Mouse (Mus musculus): Measurements from ENCODE around the gene Gdf15. TPM values are rescaled to one million over a fixed set of nuclear protein-coding genes. Genes with fewer than 3 reads are reported as not detected.
A peak's percentile ranks its signal among the peaks of the same experiment; 100 is the strongest.

The Gdf15 gene
- polyA plus RNA-seq, 1 experiment from 2014 or later = 0.45 TPM

DNA sequence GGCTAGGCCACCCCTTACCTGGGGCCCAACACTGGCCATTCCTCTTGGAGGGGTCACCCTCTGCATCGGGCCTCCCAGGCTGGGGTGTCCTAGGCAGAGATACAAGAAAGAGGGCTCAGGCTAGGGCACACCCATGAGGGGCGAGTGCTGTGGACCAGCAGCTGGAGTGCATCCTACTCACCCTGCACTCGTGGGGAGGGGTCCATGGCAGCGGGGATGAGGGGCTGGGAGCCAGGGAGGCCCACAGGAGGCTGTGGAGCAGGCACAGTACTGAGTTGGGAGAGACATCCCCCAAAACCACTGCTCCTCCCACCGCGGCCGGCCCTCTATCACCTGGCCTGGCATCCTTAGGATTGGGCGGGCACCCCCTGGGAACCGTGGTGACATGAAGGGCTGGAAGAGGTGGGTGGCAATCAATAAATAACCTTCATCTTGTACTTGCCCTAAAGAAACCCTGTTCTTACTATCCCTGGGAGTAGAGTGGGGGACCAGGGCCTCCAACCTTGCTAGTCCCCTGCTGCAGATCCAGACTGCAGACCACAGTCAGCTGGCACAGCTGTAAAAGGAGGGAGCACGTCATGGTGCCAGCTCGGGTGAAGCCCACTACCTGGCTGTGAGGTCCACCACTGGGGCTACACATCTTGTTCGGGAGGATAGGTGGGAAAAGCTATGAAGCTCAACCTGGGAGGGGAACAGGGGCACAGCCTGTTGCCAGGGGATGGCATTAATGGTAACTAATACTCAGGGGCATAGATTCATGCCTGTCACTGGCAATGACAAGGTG, 32.6 kb downstream of the Gdf15 start:
- H3K27me3 ChIP-seq = no peaks in the 10 kb centered on the region
- H3K9me3 ChIP-seq = no peaks in the 10 kb centered on the region
- H3K4me3 ChIP-seq = no peak overlapping the region
- no peak overlapping the region for H3K4me2 ChIP-seq
- H3K27ac ChIP-seq = peak overlapping the region; percentile 65; the same call in 1 of the 2 replicates
- 64% methylated on average over 12 of the region's 12 CpGs for WGBS
- peaks cover 65% of the 10 kb centered on the region for H3K4me1 ChIP-seq
- ATAC-seq (ENCODE audit: borderline replicate concordance, extremely low read depth, low FRiP score, low TSS enrichment) = 0 out of 2 replicates have a peak, but pooled peaks have one; percentile 9
- H3K36me3 ChIP-seq = peaks cover 33% of the 10 kb centered on the region
- no peak overlapping the region for H3K9ac ChIP-seq

DNA sequence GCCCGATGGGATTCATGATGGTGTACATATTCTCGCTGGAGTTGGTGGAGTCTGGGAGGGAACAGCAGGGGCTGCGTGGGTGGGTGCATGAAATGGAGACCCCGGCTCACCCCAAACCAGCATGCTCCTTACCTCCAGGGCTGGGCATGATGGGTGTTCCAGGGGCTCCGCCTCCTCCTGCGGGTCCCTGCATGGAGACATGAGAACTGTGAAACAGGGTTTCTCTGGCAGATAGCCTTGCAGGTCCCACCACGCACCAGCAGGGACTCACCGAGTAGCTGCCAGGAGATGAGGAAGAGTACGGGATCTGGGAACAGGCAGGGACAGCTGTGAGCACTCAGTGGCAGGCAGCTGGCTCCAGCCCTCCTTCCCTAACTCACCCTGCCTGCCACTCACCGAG, 33.5 kb downstream of the Gdf15 start:
- WGBS = 19% methylated on average over 10 of the region's 10 CpGs
- H3K27me3 ChIP-seq = no peaks in the 10 kb centered on the region
- H3K4me3 ChIP-seq = peak overlapping the region; percentile 49
- H3K4me1 ChIP-seq = peaks cover 71% of the 10 kb centered on the region
- peak overlapping the region; percentile 38 for H3K27ac ChIP-seq
- peaks cover 33% of the 10 kb centered on the region for H3K36me3 ChIP-seq
- ATAC-seq (ENCODE audit: borderline replicate concordance, extremely low read depth, low FRiP score, low TSS enrichment) = no peak
- H3K4me2 ChIP-seq = peak overlapping the region; percentile 82
- H3K9ac ChIP-seq = peak overlapping the region; percentile 69; the same call in 1 of the 2 replicates
- H3K9me3 ChIP-seq = no peaks in the 10 kb centered on the region

DNA sequence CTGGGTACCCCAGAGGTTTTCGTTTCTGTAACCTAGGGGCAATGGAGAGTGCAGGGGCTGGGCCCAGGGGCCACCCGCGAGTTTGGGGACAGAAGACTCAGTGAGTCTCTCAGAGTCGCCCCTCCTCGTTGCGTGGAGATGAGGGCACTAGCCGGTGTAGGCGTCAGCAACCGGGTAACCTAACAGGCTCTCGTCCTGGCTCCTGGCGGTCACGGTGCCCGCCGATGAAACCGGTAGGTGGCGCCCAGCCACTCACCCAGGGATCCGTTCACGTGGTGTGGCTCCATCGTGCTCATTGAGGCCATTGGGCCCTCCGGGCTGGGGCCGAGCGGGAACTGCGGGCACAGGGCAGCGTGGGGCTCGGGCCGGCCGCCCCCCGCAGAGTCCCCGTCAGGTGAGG, 34.0 kb downstream of the Gdf15 start:
- ATAC-seq (ENCODE audit: borderline replicate concordance, extremely low read depth, low FRiP score, low TSS enrichment) = peak; percentile 12; the same call in 1 of the 2 replicates
- Histone ChIP-seq H3K9ac (peak overlapping the region; percentile 69), H3K4me3 (peak overlapping the region; percentile 49), H3K4me1 (peaks cover 76% of the 10 kb centered on the region), H3K36me3 (peaks cover 33% of the 10 kb centered on the region), H3K27me3 (no peaks in the 10 kb centered on the region), H3K4me2 (peak overlapping the region; percentile 82), H3K27ac (peak overlapping the region; percentile 38), H3K9me3 (no peaks in the 10 kb centered on the region)
- 2% methylated on average over 29 of the region's 29 CpGs for WGBS

DNA sequence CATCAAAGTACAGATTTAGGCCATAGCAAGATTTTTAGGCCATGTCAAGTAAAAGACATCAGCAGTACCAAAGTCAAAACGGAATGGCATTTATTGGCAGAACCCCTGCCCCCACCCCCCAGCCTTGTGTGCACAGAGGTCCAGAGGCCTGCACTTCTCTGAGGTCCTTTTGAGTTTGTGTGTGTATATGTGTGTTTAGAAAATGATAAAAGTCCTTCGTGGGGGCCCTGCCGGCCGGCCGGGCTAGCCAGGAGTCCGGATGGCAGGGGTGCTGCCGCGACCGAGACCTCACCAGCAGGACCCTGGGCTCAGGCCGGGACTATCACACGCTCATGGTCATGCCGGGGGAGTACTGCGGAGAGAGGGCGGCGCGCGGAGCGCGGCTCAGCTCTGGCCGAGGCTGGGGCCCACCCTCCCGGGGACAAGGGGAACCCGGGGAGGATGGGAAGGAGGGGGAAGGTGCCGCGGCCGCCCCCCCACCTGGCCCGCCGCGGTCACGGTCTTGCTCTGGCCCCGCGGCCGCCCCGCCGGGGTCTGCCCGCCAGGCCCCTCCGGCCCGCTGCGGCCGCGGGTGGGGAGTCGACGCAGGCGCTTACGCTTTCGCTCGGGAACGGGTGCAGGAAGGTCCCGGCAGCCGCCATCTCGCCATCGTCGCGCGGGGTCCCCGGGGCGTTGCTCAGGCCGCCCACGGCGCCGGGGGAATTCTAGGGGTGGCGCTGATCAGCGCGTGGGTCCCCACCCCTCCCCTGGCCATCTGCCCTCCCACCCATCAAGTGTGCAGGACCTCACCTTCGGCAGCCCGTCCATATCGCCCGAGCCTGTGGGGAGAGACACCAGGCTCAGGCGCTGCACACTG, 34.6 kb downstream of the Gdf15 start:
- no peak for ATAC-seq (ENCODE audit: borderline replicate concordance, extremely low read depth, low FRiP score, low TSS enrichment)
- WGBS = 19% methylated on average over 60 of the region's 68 CpGs
- Histone ChIP-seq H3K4me2 (peak overlapping the region; percentile 82), H3K4me1 (peaks cover 82% of the 10 kb centered on the region), H3K27ac (peak overlapping the region; percentile 12; the same call in 1 of the 2 replicates), H3K9ac (peak overlapping the region; percentile 69), H3K36me3 (peaks cover 28% of the 10 kb centered on the region), H3K9me3 (no peaks in the 10 kb centered on the region), H3K4me3 (peak overlapping the region; percentile 49), H3K27me3 (no peaks in the 10 kb centered on the region)

DNA sequence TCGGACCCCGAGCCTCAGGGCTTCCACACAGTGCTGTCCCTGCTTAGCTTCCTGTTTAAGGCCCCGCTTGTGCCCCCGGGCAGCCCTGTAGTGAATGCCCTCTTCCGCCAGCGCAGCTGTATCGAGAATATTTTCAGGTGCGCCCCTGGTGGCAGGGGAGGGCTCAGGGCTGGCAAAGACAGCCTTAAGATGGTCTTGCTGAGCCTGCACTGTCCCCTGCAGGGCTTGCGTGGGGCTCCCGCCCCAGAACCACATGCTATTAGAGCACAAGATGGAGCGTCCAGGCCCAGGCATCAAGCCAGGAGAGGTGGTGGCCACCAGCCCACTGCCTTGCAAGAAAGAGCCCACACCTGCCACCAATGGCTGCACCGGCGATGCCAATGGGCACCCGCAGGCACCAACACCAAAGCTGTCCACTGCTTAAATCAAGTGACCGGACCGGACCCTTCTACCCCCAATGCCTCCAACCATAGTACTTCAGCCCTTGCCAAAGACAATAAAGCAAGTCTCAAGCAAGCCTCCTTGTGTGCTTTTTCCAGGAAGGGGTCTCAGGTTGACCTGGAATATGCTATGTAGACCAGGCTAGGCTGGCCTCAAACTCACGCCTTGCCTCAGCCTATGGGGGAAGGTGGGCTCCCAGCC, 35.4 kb downstream of the Gdf15 start:
- Histone ChIP-seq H3K27ac (no peak overlapping the region), H3K4me3 (peak overlapping the region; percentile 49; the same call in 1 of the 2 replicates), H3K9ac (peak overlapping the region; percentile 69; the same call in 1 of the 2 replicates), H3K4me2 (peak overlapping the region; percentile 82), H3K36me3 (peaks cover 22% of the 10 kb centered on the region), H3K9me3 (no peaks in the 10 kb centered on the region), H3K4me1 (peaks cover 82% of the 10 kb centered on the region), H3K27me3 (no peaks in the 10 kb centered on the region)
- WGBS = 83% methylated on average over 17 of the region's 17 CpGs
- no peak for ATAC-seq (ENCODE audit: borderline replicate concordance, extremely low read depth, low FRiP score, low TSS enrichment)

DNA sequence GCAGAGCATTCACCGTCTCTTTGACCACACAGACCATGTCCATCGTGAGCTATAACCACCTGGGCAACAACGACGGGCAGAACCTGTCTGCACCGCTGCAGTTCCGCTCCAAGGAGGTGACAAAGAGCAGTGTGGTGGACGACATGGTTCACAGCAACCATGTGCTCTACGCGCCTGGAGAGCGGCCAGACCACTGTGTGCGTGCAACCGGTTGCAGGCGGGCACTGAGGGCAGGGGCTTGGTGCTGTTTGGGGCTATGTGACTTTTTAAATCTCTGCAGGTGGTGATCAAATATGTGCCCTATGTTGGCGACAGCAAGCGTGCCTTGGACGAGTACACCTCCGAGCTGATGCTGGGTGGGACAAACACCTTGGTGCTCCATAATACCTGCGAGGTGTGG, 36.0 kb downstream of the Gdf15 start:
- 94% methylated on average over 18 of the region's 18 CpGs for WGBS
- Histone ChIP-seq H3K4me2 (no peak overlapping the region), H3K27ac (no peak overlapping the region), H3K27me3 (no peaks in the 10 kb centered on the region), H3K4me1 (peaks cover 76% of the 10 kb centered on the region), H3K9ac (no peak overlapping the region), H3K36me3 (peaks cover 26% of the 10 kb centered on the region), H3K9me3 (no peaks in the 10 kb centered on the region), H3K4me3 (no peak overlapping the region)
- no peak for ATAC-seq (ENCODE audit: borderline replicate concordance, extremely low read depth, low FRiP score, low TSS enrichment)

DNA sequence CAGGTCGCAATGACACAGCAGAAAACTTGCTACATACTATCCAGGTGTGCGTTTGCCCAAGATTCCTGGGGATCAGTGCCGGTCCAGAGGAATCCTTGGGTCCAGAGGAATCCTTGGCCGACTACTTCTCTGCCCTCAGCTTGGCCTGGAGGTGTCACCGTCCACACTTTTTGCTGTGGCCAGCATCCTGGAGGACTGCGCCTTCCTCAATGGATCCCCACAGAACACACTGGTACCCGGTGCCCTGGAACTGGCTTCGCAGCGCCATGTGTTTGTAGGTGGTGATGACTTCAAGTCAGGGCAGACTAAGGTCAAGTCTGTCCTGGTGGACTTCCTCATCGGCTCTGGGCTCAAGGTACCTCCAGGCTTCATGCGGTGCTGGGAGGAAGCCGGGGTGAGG, 36.4 kb downstream of the Gdf15 start:
- H3K27me3 ChIP-seq = no peaks in the 10 kb centered on the region
- H3K4me2 ChIP-seq = peak overlapping the region; percentile 96
- no peak overlapping the region for H3K9ac ChIP-seq
- ATAC-seq (ENCODE audit: borderline replicate concordance, extremely low read depth, low FRiP score, low TSS enrichment) = no peak
- no peak overlapping the region for H3K27ac ChIP-seq
- no peak overlapping the region; the same call in 1 of the 2 replicates for H3K4me3 ChIP-seq
- peaks cover 72% of the 10 kb centered on the region for H3K4me1 ChIP-seq
- no peaks in the 10 kb centered on the region for H3K9me3 ChIP-seq
- 87% methylated on average over 12 of the region's 12 CpGs for WGBS
- H3K36me3 ChIP-seq = peaks cover 29% of the 10 kb centered on the region

DNA sequence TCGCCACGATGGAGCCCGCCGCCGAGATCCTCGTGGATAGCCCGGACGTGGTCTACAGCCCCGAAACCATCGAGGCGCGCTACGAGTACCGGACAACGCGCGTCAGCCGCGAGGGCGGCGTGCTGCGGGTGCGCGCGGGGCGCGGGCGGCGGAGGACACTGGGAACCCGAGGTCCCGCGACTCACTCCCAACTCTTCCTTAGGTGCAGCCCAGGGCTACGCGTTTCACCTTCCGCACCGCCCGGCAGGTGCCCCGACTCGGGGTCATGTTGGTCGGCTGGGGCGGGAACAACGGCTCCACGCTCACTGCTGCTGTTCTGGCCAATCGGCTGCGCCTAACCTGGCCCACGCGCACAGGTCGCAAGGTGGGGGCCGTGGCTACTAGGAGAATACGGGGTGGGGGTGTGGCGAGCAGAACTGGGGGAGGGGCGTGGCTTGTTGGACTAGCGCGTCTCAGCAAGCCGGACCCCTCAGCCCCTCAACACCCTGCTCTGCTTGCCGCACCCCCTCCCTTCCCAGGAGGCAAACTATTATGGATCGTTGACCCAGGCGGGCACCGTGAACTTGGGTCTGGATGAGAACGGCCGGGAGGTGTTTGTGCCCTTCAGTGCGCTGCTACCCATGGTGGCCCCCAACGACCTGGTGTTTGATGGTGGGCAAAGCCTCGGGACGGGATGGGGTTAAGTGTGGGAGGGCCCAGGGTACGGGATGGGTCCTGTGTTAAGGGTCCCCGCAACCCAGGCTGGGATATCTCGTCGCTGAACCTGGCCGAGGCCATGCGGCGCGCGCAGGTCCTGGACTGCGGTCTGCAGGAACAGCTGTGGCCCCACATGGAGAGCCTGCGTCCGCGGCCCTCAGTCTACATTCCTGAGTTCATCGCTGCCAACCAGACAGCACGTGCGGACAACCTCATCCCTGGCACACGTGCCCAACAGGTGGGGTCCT, 37.4 kb downstream of the Gdf15 start:
- WGBS = 8% methylated on average over 81 of the region's 82 CpGs
- no peak for ATAC-seq (ENCODE audit: borderline replicate concordance, extremely low read depth, low FRiP score, low TSS enrichment)
- peak overlapping the region; percentile 96 for H3K4me2 ChIP-seq

DNA sequence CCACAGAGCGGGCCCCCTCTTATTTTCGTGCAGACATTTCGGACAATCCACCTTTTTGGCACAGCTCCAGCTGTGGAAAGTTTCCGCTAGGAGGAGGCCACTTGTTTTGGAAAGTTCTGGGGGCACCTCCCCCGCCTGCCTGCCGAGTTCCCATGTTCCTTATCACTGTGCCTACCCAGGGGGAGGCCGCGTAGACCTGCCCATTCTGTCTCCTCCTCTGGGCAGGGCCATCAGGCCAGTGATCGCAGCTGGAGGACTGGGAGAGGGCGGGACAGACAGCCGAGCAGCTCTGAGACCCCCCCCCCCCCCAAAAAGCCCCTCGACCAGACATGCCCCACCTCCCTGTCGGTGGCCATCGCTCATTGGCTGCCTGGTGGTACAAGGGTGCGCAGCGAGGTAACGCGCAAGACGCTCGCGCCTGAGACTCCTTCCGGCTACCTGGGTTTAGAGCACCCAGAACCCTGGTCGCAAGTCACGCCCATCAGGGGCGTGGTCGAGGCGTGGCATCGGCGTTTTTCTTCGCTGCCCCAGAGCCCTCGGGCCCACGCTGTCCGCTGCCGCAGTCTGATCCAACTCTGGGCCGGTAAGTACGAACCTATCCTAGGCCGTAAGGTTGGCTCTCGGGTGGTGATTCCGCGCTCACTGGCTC, 38.2 kb downstream of the Gdf15 start, which contains the start of gene Isyna1:
Gene Isyna1 (plus strand): TSS at position 413 of the 649 bp plus-strand sequence.
- peaks cover 54% of the 10 kb centered on the region for H3K4me1 ChIP-seq
- peak within 1 kb of the TSS; percentile 72 for H3K4me3 ChIP-seq
- H3K27ac ChIP-seq = peak within 1 kb of the TSS; percentile 85
- H3K27me3 ChIP-seq = no peaks in the 10 kb centered on the region
- peaks cover 42% of the 10 kb centered on the region for H3K36me3 ChIP-seq
- peak within 1 kb of the TSS; percentile 63 for H3K9ac ChIP-seq
- ATAC-seq (ENCODE audit: borderline replicate concordance, extremely low read depth, low FRiP score, low TSS enrichment) = peak; percentile 90
- under 1% methylated on average over 39 of the region's 40 CpGs for WGBS
- no peaks in the 10 kb centered on the region for H3K9me3 ChIP-seq
- H3K4me2 ChIP-seq = peak within 1 kb of the TSS; percentile 96

More for the DNA sequence above, 37.4 kb downstream of the Gdf15 start:
- Histone ChIP-seq H3K27me3 (no peaks in the 10 kb centered on the region), H3K4me3 (peak overlapping the region; percentile 72), H3K9ac (peak overlapping the region; percentile 63), H3K9me3 (no peaks in the 10 kb centered on the region), H3K36me3 (peaks cover 34% of the 10 kb centered on the region), H3K27ac (peak overlapping the region; percentile 85), H3K4me1 (peaks cover 62% of the 10 kb centered on the region)

DNA sequence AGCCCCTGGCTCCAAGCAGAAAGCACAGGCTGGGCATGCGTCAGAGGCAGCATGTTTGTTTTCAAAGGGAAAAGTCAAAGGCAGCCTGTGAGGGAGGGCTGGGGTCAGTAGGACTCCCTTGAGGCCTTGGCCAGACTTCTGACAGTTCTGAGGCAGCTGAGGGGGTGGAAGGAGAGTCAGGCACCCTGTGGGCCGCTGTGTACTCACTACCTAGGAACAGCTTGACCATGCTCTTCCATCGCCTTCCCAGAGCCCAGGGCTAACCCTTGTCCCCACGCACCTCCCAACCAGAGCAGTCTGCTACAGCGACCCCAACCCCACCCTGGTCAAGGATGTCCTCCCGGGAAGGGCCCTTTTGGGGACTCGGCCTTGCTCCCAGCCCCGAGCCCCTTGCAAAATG, 39.1 kb downstream of the Gdf15 start:
- Histone ChIP-seq H3K9me3 (no peaks in the 10 kb centered on the region), H3K27ac (peak overlapping the region; percentile 85), H3K27me3 (no peaks in the 10 kb centered on the region), H3K4me1 (peaks cover 45% of the 10 kb centered on the region), H3K4me3 (peak overlapping the region; percentile 72; the same call in 1 of the 2 replicates), H3K9ac (no peak overlapping the region), H3K36me3 (peaks cover 49% of the 10 kb centered on the region), H3K4me2 (peak overlapping the region; percentile 96)
- ATAC-seq (ENCODE audit: borderline replicate concordance, extremely low read depth, low FRiP score, low TSS enrichment) = no peak
- 46% methylated on average over 8 of the region's 8 CpGs for WGBS

Measured in lung, embryonic 15.5 days (tissue).